Mouse (Mus musculus) hindbrain, postnatal 0 days (tissue): Measurements from ENCODE around the gene Rfesd. TPM values are rescaled to one million over a fixed set of nuclear protein-coding genes. Genes with fewer than 3 reads are reported as not detected.
A peak's percentile ranks its signal among the peaks of the same experiment; 100 is the strongest.

ENCODE experiments used
- ATAC-seq: fragments of 200-750 bp; cut with Nextera tagmentation; 2 replicates; pipeline ENCODE4 v1.8.0; 2017; ENCODE audit warnings: mild to moderate bottlenecking, moderate TSS enrichment, moderate library complexity
- DNase-seq: peaks from one replicate; pipeline ENCODE4 v3.0.0-alpha.2; 2015; ENCODE audit warnings: low spot score
- H3K27ac ChIP-seq: fragments of 300-500 bp; sonication (generic); 2 replicates; pipeline ENCODE4 v1.5.1; 2014; ENCODE audit warnings: mild to moderate bottlenecking
- H3K27me3 ChIP-seq: fragments of 300-500 bp; sonication (generic); 2 replicates; pipeline ENCODE4 v1.6.1; 2014; ENCODE audit warnings: low read length, mixed read lengths; ENCODE audit not compliant: insufficient read depth
- H3K36me3 ChIP-seq: fragments of 300-500 bp; sonication (generic); 2 replicates; pipeline ENCODE4 v1.6.1; 2014; ENCODE audit warnings: low read length, mixed read lengths; ENCODE audit not compliant: insufficient read depth
- H3K4me1 ChIP-seq: fragments of 300-500 bp; sonication (generic); 2 replicates; pipeline ENCODE4 v1.6.1; 2014; ENCODE audit warnings: antibody characterized with exemption, low read length, mixed read lengths; ENCODE audit not compliant: insufficient read depth
- H3K4me2 ChIP-seq: fragments of 300-500 bp; sonication (generic); 2 replicates; pipeline ENCODE4 v1.6.1; 2014; ENCODE audit warnings: low read depth, mild to moderate bottlenecking, low read length, moderate library complexity, mixed read lengths
- H3K4me3 ChIP-seq: fragments of 300-500 bp; sonication (generic); 2 replicates; pipeline ENCODE4 v1.5.1; 2014; ENCODE audit warnings: low read length
- H3K9ac ChIP-seq: fragments of 300-500 bp; sonication (generic); replicated peaks from 2 replicates; pipeline ENCODE4 v1.6.1; 2014; ENCODE audit warnings: mild to moderate bottlenecking, low read length, moderate library complexity, mixed read lengths
- H3K9me3 ChIP-seq: fragments of 300-500 bp; sonication (generic); 2 replicates; pipeline ENCODE4 v1.6.1; 2016; ENCODE audit warnings: low read length, mixed read lengths
- CTCF ChIP-seq: IDR thresholded peaks from 2 replicates; pipeline ENCODE4 v1.5.1; 2016; ENCODE audit warnings: antibody characterized with exemption, control low read depth, low read depth
- polyA plus RNA-seq: library from polyadenylated mRNA; unstranded; fragments of >200 nt; fragmentation: Nextera tagmentation; extraction: Ambion mirVana; gene quantifications from 2 replicates; pipeline ENCODE4 v1.2.1, GENCODE M21; 2015
- total RNA-seq: library from RNA; depleted of rRNA; stranded (reverse); fragments of >200 nt; gene quantifications from 2 replicates; pipeline ENCODE4 v1.2.3, GENCODE M21; 2014; rRNA removed

The Rfesd gene
- total and polyA plus RNA-seq, 2 experiments from 2014 or later: 16.3 to 23.9 TPM

DNA sequence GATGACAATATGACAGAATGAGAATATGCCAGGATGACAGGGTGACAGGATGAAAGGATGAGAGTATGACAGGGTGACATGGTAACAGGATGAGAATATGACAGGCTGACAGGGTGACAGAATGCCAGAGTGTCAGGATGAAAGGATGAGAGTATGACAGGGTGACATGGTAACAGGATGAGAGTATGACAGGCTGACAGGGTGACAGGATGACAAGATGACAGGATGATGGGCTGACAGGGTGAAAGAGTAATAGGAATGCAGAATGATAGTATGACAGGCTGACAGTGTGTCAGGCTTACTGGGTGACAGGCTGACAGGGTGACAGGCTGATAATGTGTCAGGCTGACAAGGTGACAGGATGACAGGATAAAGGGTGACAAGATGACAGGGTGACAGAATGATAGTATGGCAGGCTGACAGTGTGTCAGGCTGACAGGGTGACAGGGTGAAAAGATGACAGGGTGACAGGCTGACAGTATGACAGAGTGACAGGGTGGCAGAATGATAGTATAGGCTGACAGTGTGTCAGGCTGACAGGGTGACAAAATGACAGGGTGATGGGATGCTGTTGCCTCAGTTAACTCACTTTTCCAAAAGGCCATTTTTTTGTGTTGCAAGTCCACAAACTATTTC, 63.0 kb downstream of the Rfesd start:
- no peak for DNase-seq
- Histone ChIP-seq H3K9me3 (no peaks in the 10 kb centered on the region), H3K36me3 (no peaks in the 10 kb centered on the region), H3K27me3 (no peaks in the 10 kb centered on the region), H3K27ac (no peak overlapping the region), H3K9ac (no peak overlapping the region), H3K4me1 (no peaks in the 10 kb centered on the region), H3K4me2 (no peak overlapping the region), H3K4me3 (no peak overlapping the region)
- TF ChIP-seq CTCF: no peak
- peak; percentile 45 for ATAC-seq

Other genes with a start within 250 kb of the Rfesd start
- gene Glrx, start 178.9 kb downstream of the Rfesd start, total RNA-seq: 69.6 and 69.7 TPM in 2 replicates
- 103 TPM in 2 replicates for gene Glrx, start 178.9 kb downstream of the Rfesd start, polyA plus RNA-seq
- 30.8 and 34.9 TPM in 2 replicates for gene Rhobtb3, start 74.8 kb downstream of the Rfesd start, total RNA-seq
- gene Rhobtb3, start 74.8 kb downstream of the Rfesd start, polyA plus RNA-seq: 14.1 and 14.2 TPM in 2 replicates
- gene Spata9, start 51.6 kb downstream of the Rfesd start, total RNA-seq: 0.16 and 1.5 TPM in 2 replicates
- gene Spata9, start 51.6 kb downstream of the Rfesd start, polyA plus RNA-seq: 3.5 and 3.8 TPM in 2 replicates
- 2.8 and 5.2 TPM in 2 replicates for gene Gpr150, start 38.3 kb upstream of the Rfesd start, total RNA-seq
- gene Gpr150, start 38.3 kb upstream of the Rfesd start, polyA plus RNA-seq: 3.8 and 4.0 TPM in 2 replicates
- gene Arsk, start 79.9 kb upstream of the Rfesd start, total RNA-seq: 6.7 and 8.7 TPM in 2 replicates
- gene Arsk, start 79.9 kb upstream of the Rfesd start, polyA plus RNA-seq: 5.1 and 6.3 TPM in 2 replicates
- gene Ttc37, start 80.0 kb upstream of the Rfesd start, total RNA-seq: 11.3 and 13.5 TPM in 2 replicates
- 5.7 and 6.2 TPM in 2 replicates for gene Ttc37, start 80.0 kb upstream of the Rfesd start, polyA plus RNA-seq